Mouse (Mus musculus): Measurements from ENCODE around the gene Brap.

GRCm38 (mm10) chr5:121664971-121665370, 4.6 kb downstream of the Brap start:
- TF ChIP-seq POLR2A (IDR thresholded peaks at IDR 0.05; ENCODE audit: borderline replicate concordance, low read depth, low read length): no peak
- TF ChIP-seq CTCF (IDR thresholded peaks at IDR 0.05; ENCODE audit: low read depth, low read length): no peak
